Mouse (Mus musculus) CH12.LX (cell line): ENCODE measurements around the gene Bmpr1a.

Source experiments
- CTCF ChIP-seq, 2 experiments: IDR thresholded peaks in 1 of 2; conservative IDR thresholded peaks in 1 of 2; 2 replicates each; pipeline ENCODE4 v1.5.1; 2011 to 2012; ENCODE audit warnings: low read depth in 2 of 2, low read length in 2 of 2, improper control_type of control experiment in 1 of 2, inconsistent platforms in 1 of 2, mild to moderate bottlenecking in 1 of 2, moderate library complexity in 1 of 2
- EP300 ChIP-seq: IDR thresholded peaks from 2 replicates; pipeline ENCODE4 v1.6.1; 2011; ENCODE audit warnings: low read length, improper control_type of control experiment
- GABPA ChIP-seq: IDR thresholded peaks from 2 replicates; pipeline ENCODE4 v1.6.1; 2012; ENCODE audit warnings: low read depth, low read length, improper control_type of control experiment, inconsistent platforms; ENCODE audit not compliant: insufficient replicate concordance
- HCFC1 ChIP-seq: IDR thresholded peaks from 2 replicates; pipeline ENCODE4 v1.6.1; 2012; ENCODE audit warnings: low read depth, mild to moderate bottlenecking, inconsistent platforms, low read length, improper control_type of control experiment
- JUND ChIP-seq: conservative IDR thresholded peaks from 2 replicates; pipeline ENCODE4 v1.6.1; 2011; ENCODE audit warnings: low read depth, low read length, improper control_type of control experiment
- MAFK ChIP-seq: IDR thresholded peaks from 2 replicates; pipeline ENCODE4 v1.6.1; 2011; ENCODE audit warnings: low read length, improper control_type of control experiment; ENCODE audit not compliant: insufficient replicate concordance
- MAZ ChIP-seq: IDR thresholded peaks from 2 replicates; pipeline ENCODE4 v1.6.1; 2012; ENCODE audit warnings: low read depth, mild to moderate bottlenecking, inconsistent platforms, low read length, improper control_type of control experiment, moderate library complexity
- NRF1 ChIP-seq: IDR thresholded peaks from 2 replicates; pipeline ENCODE4 v1.6.1; 2014; ENCODE audit warnings: low read depth, mild to moderate bottlenecking, inconsistent platforms, low read length, improper control_type of control experiment, moderate library complexity
- POLR2A ChIP-seq: IDR thresholded peaks from 2 replicates; pipeline ENCODE4 v1.6.1; 2011; ENCODE audit warnings: low read depth, mild to moderate bottlenecking, improper control_type of control experiment, low read length
- POLR2AphosphoS2 ChIP-seq: IDR thresholded peaks from 2 replicates; pipeline ENCODE4 v1.6.1; 2011; ENCODE audit warnings: low read depth, low read length, improper control_type of control experiment
- RAD21 ChIP-seq: IDR thresholded peaks from 2 replicates; pipeline ENCODE4 v1.6.1; 2011; ENCODE audit warnings: low read depth, mild to moderate bottlenecking, low read length, improper control_type of control experiment, moderate library complexity
- RCOR1 ChIP-seq: conservative IDR thresholded peaks from 2 replicates; pipeline ENCODE4 v1.6.1; 2012; ENCODE audit warnings: low read depth, mild to moderate bottlenecking, inconsistent platforms, low read length, improper control_type of control experiment
- TCF12 ChIP-seq: IDR thresholded peaks from 2 replicates; pipeline ENCODE4 v1.6.1; 2014; ENCODE audit warnings: low read depth, mild to moderate bottlenecking, inconsistent platforms, low read length, improper control_type of control experiment
- UBTF ChIP-seq: IDR thresholded peaks from 2 replicates; pipeline ENCODE4 v1.6.1; 2012; ENCODE audit warnings: low read depth, mild to moderate bottlenecking, inconsistent platforms, low read length, improper control_type of control experiment, moderate library complexity

DNA sequence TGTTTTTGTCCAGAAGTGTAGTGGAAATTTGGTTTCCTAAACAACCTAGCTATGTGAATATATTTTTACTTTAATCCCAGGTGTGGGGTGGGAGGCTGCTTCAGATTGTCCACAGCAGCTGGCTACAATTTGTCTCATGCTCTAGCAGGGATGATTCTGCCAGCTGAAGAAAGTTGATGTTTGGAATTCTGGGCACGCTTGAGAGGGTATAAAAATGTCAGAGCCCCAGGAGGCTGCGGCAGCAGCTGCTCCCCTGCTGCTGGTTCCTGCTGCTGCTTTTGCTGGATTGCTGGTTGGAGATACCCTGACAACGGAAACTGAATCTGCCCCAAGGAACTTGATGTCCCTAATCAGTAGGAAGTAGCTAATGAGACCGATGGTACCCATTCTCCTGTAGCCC is 60.6 kb downstream of the Bmpr1a start:
- no peak for TF ChIP-seq CTCF (conservative IDR thresholded peaks at IDR 0.05 in 1 of 2, IDR thresholded peaks at IDR 0.05 in 1 of 2; ENCODE audit: low read depth in 2 of 2, low read length in 2 of 2)
- no peak for TF ChIP-seq UBTF
- no peak for TF ChIP-seq RCOR1
- TF ChIP-seq POLR2A = no peak
- no peak for TF ChIP-seq NRF1
- no peak for TF ChIP-seq JUND
- no peak for TF ChIP-seq EP300
- no peak for TF ChIP-seq MAFK
- TF ChIP-seq POLR2AphosphoS2 = no peak
- no peak for TF ChIP-seq RAD21
- TF ChIP-seq HCFC1 = no peak
- no peak for TF ChIP-seq TCF12
- TF ChIP-seq GABPA = no peak
- no peak for TF ChIP-seq MAZ
